Comparison of ENCODE assay signal across 10 mouse cellular contexts in genomic region chr2:166151510-166152473, GRCm38 (mm10). TPM values are rescaled to one million over a fixed set of nuclear protein-coding genes. Genes with fewer than 3 reads are reported as not detected.
DNase-seq lines count a peak whose midpoint lies in the region; ATAC-seq and TF ChIP-seq lines count a peak whose summit lies in the region.
"Had no signal": no experiment of that assay in that cellular context is flagged by ENCODE, and none has a peak within 500 bp of the region (broad histone marks: within the 10 kb centered on the region; RNA-seq: fewer than 3 reads in every experiment).

No protein-coding gene starts in this region.

- DNase-seq in neural tube, embryonic 11.5 days (ENCODE audit: low spot score): peak; percentile 38
- DNase-seq in neural tube, embryonic 10.5 days (ENCODE audit: extremely low spot score, low spot score): no peak
- DNase-seq in forebrain, embryonic 10.5 days (ENCODE audit: extremely low spot score, low spot score): peak; percentile 49
- no peak for DNase-seq in heart, embryonic 10.5 days (ENCODE audit: low spot score)
- DNase-seq in layer of hippocampus, adult 11-12 months (ENCODE audit: low spot score): peak; percentile 89
- peak; percentile 91 for DNase-seq in lung, embryonic 14.5 days
- peak; percentile 91 for DNase-seq in right cerebral cortex, postnatal 10 days (ENCODE audit: low spot score in 2 of 2)
- no peak for DNase-seq in T-cell, adult 2 months (ENCODE audit: low spot score)
- DNase-seq: liver, embryonic 13.5 days had no signal

- no peak overlapping the region for H3K4me3 ChIP-seq in neural tube, embryonic 11.5 days (ENCODE audit: low read depth, low read length)
- peak overlapping the region; percentile 14; the same call in 1 of the 2 replicates for H3K4me3 ChIP-seq in forebrain, embryonic 10.5 days
- H3K4me3 ChIP-seq in heart, embryonic 10.5 days: no peak overlapping the region
- no peak overlapping the region for H3K4me3 ChIP-seq in lung, embryonic 14.5 days (ENCODE audit: low read depth, low read length)
- H3K4me3 ChIP-seq: liver, embryonic 13.5 days had no signal

- peak; percentile 36; the same call in 1 of the 2 replicates for TF ChIP-seq CTCF in lung, embryonic 14.5 days (IDR thresholded peaks at IDR 0.05; ENCODE audit: low read depth)

- ATAC-seq in neural tube, embryonic 11.5 days (ENCODE audit: insufficient read depth, low FRiP score, low TSS enrichment): no peak
- peak; percentile 21; the same call in 1 of the 2 replicates for ATAC-seq in lung, embryonic 14.5 days (ENCODE audit: insufficient read depth)

- no peaks in the 10 kb centered on the region for H3K36me3 ChIP-seq in neural tube, embryonic 11.5 days (ENCODE audit: control insufficient read depth, insufficient read depth, low read length)
- H3K36me3 ChIP-seq in forebrain, embryonic 10.5 days (replicated peaks): peaks cover 17% of the 10 kb centered on the region
- H3K36me3 ChIP-seq in heart, embryonic 10.5 days: no peaks in the 10 kb centered on the region; the same call in 1 of the 2 replicates
- no peaks in the 10 kb centered on the region for H3K36me3 ChIP-seq in lung, embryonic 14.5 days (ENCODE audit: insufficient read depth)
- H3K36me3 ChIP-seq: G1E; liver, embryonic 13.5 days had no signal

- peak overlapping the region; percentile 18; the same call in 1 of the 2 replicates for H3K9ac ChIP-seq in neural tube, embryonic 11.5 days (ENCODE audit: low read length)
- H3K9ac ChIP-seq in lung, embryonic 14.5 days: no peak overlapping the region
- H3K9ac ChIP-seq: liver, embryonic 13.5 days had no signal

- peak overlapping the region; percentile 76 for H3K4me2 ChIP-seq in neural tube, embryonic 11.5 days (ENCODE audit: low read depth)
- H3K4me2 ChIP-seq in lung, embryonic 14.5 days: peak overlapping the region; percentile 99
- H3K4me2 ChIP-seq: liver, embryonic 13.5 days had no signal

- peaks cover 58% of the 10 kb centered on the region for H3K4me1 ChIP-seq in neural tube, embryonic 11.5 days (ENCODE audit: control insufficient read depth, insufficient read depth, low read length)
- H3K4me1 ChIP-seq in forebrain, embryonic 10.5 days: peaks cover 95% of the 10 kb centered on the region
- peaks cover 93% of the 10 kb centered on the region for H3K4me1 ChIP-seq in heart, embryonic 10.5 days
- H3K4me1 ChIP-seq in lung, embryonic 14.5 days (ENCODE audit: insufficient read depth): peaks cover 44% of the 10 kb centered on the region

- no peaks in the 10 kb centered on the region for H3K9me3 ChIP-seq in neural tube, embryonic 11.5 days (ENCODE audit: control insufficient read depth, low read length)
- no peaks in the 10 kb centered on the region for H3K9me3 ChIP-seq in forebrain, embryonic 10.5 days
- H3K9me3 ChIP-seq in heart, embryonic 10.5 days: no peaks in the 10 kb centered on the region
- H3K9me3 ChIP-seq in lung, embryonic 14.5 days (ENCODE audit: low read depth, low read length): no peaks in the 10 kb centered on the region
- H3K9me3 ChIP-seq: liver, embryonic 13.5 days had no signal

- 56% methylated on average over 19 of the region's 19 CpGs for WGBS in neural tube, embryonic 11.5 days
- WGBS in forebrain, embryonic 10.5 days: 67% methylated on average over 19 of the region's 19 CpGs
- WGBS in heart, embryonic 10.5 days: 63% methylated on average over 19 of the region's 19 CpGs
- 42% methylated on average over 19 of the region's 19 CpGs for WGBS in lung, embryonic 14.5 days

- H3K27ac ChIP-seq in neural tube, embryonic 11.5 days (ENCODE audit: low read depth, low read length): 0 out of 2 replicates have a peak overlapping the region, but pooled peaks have one; percentile 20
- H3K27ac ChIP-seq in forebrain, embryonic 10.5 days: peak overlapping the region; percentile 67
- H3K27ac ChIP-seq in heart, embryonic 10.5 days: peak overlapping the region; percentile 56; the same call in 1 of the 2 replicates
- peak overlapping the region; percentile 36; the same call in 1 of the 2 replicates for H3K27ac ChIP-seq in lung, embryonic 14.5 days (ENCODE audit: low read depth)
- H3K27ac ChIP-seq: liver, embryonic 13.5 days had no signal

- H3K27me3 ChIP-seq in neural tube, embryonic 11.5 days (ENCODE audit: control insufficient read depth, insufficient read depth, low read length): no peaks in the 10 kb centered on the region
- H3K27me3 ChIP-seq in forebrain, embryonic 10.5 days (ENCODE audit: poor library complexity, severe bottlenecking): peaks cover 29% of the 10 kb centered on the region
- H3K27me3 ChIP-seq in heart, embryonic 10.5 days (ENCODE audit: insufficient read depth, poor library complexity, severe bottlenecking): no peaks in the 10 kb centered on the region
- H3K27me3 ChIP-seq in lung, embryonic 14.5 days (ENCODE audit: insufficient read depth, low read length): no peaks in the 10 kb centered on the region; the same call in 1 of the 2 replicates

RNA-seq across cellular contexts. Expression of gene Sulf2, which starts 3.7 kb away (rescaled TPM):
- polyA plus RNA-seq in neural tube, embryonic 11.5 days (2014; fragmentation: Nextera tagmentation; extraction: Ambion mirVana): 156 and 161 TPM in 2 replicates
- 71.1 and 73.6 TPM in 2 replicates for polyA plus RNA-seq in forebrain, embryonic 10.5 days (2016; fragmentation: Nextera tagmentation; extraction: Ambion mirVana)
- polyA plus RNA-seq in heart, embryonic 10.5 days (2016; fragmentation: Nextera tagmentation; extraction: Ambion mirVana): 94.7 and 103 TPM in 2 replicates
- 51.1 and 57.6 TPM in 2 replicates for polyA plus RNA-seq in lung, embryonic 14.5 days (2014; fragmentation: Nextera tagmentation; extraction: Ambion mirVana)
- polyA plus RNA-seq: G1E had no signal

Comparison
In these comparisons a context has a peak if more than half of its experiments do, and no peak if none do; other contexts are left out.
1. DNase-seq: peak in neural tube, embryonic 11.5 days (single experiment), forebrain, embryonic 10.5 days (single experiment), layer of hippocampus, adult 11-12 months (single experiment), lung, embryonic 14.5 days (single experiment) and right cerebral cortex, postnatal 10 days (2 of 2); none in neural tube, embryonic 10.5 days (single experiment), heart, embryonic 10.5 days (single experiment) and T-cell, adult 2 months (single experiment).
2. Peak in every context shown above with its lines, with median percentiles within 50 percentile points of each other: H3K27ac ChIP-seq.